Mouse (Mus musculus) inflammation-experienced regulatory T-cells, adult 6 months (primary cell): ENCODE results near the gene Iqgap1. TPM values are rescaled to one million over a fixed set of nuclear protein-coding genes. Genes with fewer than 3 reads are reported as not detected.
A peak's percentile ranks its signal among the peaks of the same experiment; 100 is the strongest.
"Not testable (repeated sequence)": the region's sequence is repeated elsewhere in the genome, so short reads cannot be mapped to it uniquely, and the experiment has no call there.

ENCODE experiments used
- ATAC-seq: one replicate; pipeline ENCODE4 v1.8.0; 2017
- polyA plus RNA-seq, 3 experiments: library from polyadenylated mRNA; unstranded; fragments of 100-300 nt; shearing (Covaris generic); gene quantifications; one replicate each; pipeline ENCODE4 v1.2.1; 2017

Iqgap1 gene
- polyA plus RNA-seq, 3 experiments from 2014 or later = 197 to 297 (median 271) TPM

GRCm38 (mm10) chr7:80766861-80767312 is 58.9 kb downstream of the Iqgap1 start:
- no peak for ATAC-seq

GRCm38 (mm10) chr7:80766072-80766471 is 59.7 kb downstream of the Iqgap1 start:
- ATAC-seq = peak; percentile 93

- ATAC-seq = no peak
These were observed 61.8 kb downstream of the Iqgap1 start for GRCm38 (mm10) chr7:80763864-80764437.

- ATAC-seq = no peak
These were observed 63.5 kb downstream of the Iqgap1 start for GRCm38 (mm10) chr7:80762297-80762696.

GRCm38 (mm10) chr7:80754086-80754485 is 71.7 kb downstream of the Iqgap1 start:
- no peak for ATAC-seq

- ATAC-seq = no peak
These were observed 72.2 kb downstream of the Iqgap1 start for GRCm38 (mm10) chr7:80753613-80754012.

- no peak for ATAC-seq
These were observed 76.2 kb downstream of the Iqgap1 start for GRCm38 (mm10) chr7:80749624-80750023.

- not testable (repeated sequence) for ATAC-seq
These were observed 76.7 kb downstream of the Iqgap1 start for GRCm38 (mm10) chr7:80749109-80749508.

GRCm38 (mm10) chr7:80747371-80747770 is 78.4 kb downstream of the Iqgap1 start:
- no peak for ATAC-seq

GRCm38 (mm10) chr7:80746166-80746761 is 79.5 kb downstream of the Iqgap1 start:
- ATAC-seq = no peak

GRCm38 (mm10) chr7:80745746-80746145 is 80.0 kb downstream of the Iqgap1 start:
- no peak for ATAC-seq

- ATAC-seq = no peak
These were observed 80.5 kb downstream of the Iqgap1 start for GRCm38 (mm10) chr7:80745250-80745649.

- no peak for ATAC-seq
These were observed 81.7 kb downstream of the Iqgap1 start for GRCm38 (mm10) chr7:80743920-80744630.

GRCm38 (mm10) chr7:80742671-80743070 is 83.1 kb downstream of the Iqgap1 start:
- ATAC-seq = no peak

- no peak for ATAC-seq
These were observed 84.8 kb downstream of the Iqgap1 start for GRCm38 (mm10) chr7:80740954-80741353.

- no peak for ATAC-seq
These were observed 89.6 kb downstream of the Iqgap1 start for GRCm38 (mm10) chr7:80736199-80736598.

- no peak for ATAC-seq
These were observed 92.8 kb downstream of the Iqgap1 start for GRCm38 (mm10) chr7:80732986-80733385.

- peak; percentile 81 for ATAC-seq
These were observed 96.1 kb downstream of the Iqgap1 start for GRCm38 (mm10) chr7:80729662-80730061.

- no peak for ATAC-seq
These were observed 104.7 kb downstream of the Iqgap1 start for GRCm38 (mm10) chr7:80721041-80721440.

GRCm38 (mm10) chr7:80719582-80719981 is 106.2 kb downstream of the Iqgap1 start:
- no peak for ATAC-seq

GRCm38 (mm10) chr7:80719038-80719437 is 106.7 kb downstream of the Iqgap1 start:
- no peak for ATAC-seq

- ATAC-seq = no peak
These were observed 107.3 kb downstream of the Iqgap1 start for GRCm38 (mm10) chr7:80718471-80718870.

- no peak for ATAC-seq
These were observed 109.0 kb downstream of the Iqgap1 start for GRCm38 (mm10) chr7:80716758-80717157.

- ATAC-seq = no peak
These were observed 110.5 kb downstream of the Iqgap1 start for GRCm38 (mm10) chr7:80715306-80715705.
